Mouse (Mus musculus) limb, embryonic 15.5 days (tissue): ENCODE results near the gene Gtsf1. TPM values are rescaled to one million over a fixed set of nuclear protein-coding genes. Genes with fewer than 3 reads are reported as not detected.

Source experiments
- ATAC-seq: fragments of 200-750 bp; cut with Nextera tagmentation; 2 replicates; pipeline ENCODE4 v1.8.0; 2017; ENCODE audit warnings: low read depth, moderate TSS enrichment; ENCODE audit not compliant: insufficient number of reproducible peaks, low FRiP score, low TSS enrichment
- H3K27ac ChIP-seq: fragments of 300-500 bp; sonication (generic); 2 replicates; pipeline ENCODE4 v1.5.1; 2015; ENCODE audit warnings: moderate library complexity, mild to moderate bottlenecking, inconsistent platforms
- H3K27me3 ChIP-seq: fragments of 300-500 bp; sonication (generic); 2 replicates; pipeline ENCODE4 v1.6.1; 2015; ENCODE audit warnings: inconsistent platforms
- H3K36me3 ChIP-seq: fragments of 300-500 bp; sonication (generic); 2 replicates; pipeline ENCODE4 v1.6.1; 2015; ENCODE audit warnings: inconsistent platforms
- H3K4me1 ChIP-seq: fragments of 300-500 bp; sonication (generic); 2 replicates; pipeline ENCODE4 v1.6.1; 2015; ENCODE audit warnings: inconsistent platforms
- H3K4me2 ChIP-seq: fragments of 300-500 bp; sonication (generic); 2 replicates; pipeline ENCODE4 v1.6.1; 2015; ENCODE audit warnings: mild to moderate bottlenecking, inconsistent platforms
- H3K4me3 ChIP-seq: fragments of 300-500 bp; sonication (generic); 2 replicates; pipeline ENCODE4 v1.5.1; 2015; ENCODE audit warnings: mild to moderate bottlenecking, inconsistent platforms
- H3K9ac ChIP-seq: fragments of 300-500 bp; sonication (generic); 2 replicates; pipeline ENCODE4 v1.6.1; 2015; ENCODE audit warnings: inconsistent platforms
- H3K9me3 ChIP-seq: fragments of 300-500 bp; sonication (generic); 2 replicates; pipeline ENCODE4 v1.6.1; 2016; ENCODE audit warnings: inconsistent platforms
- WGBS: fragments of 180-500 bp; shearing (Covaris S2); methylation state at CpG from one replicate; pipeline ENCODE4 v1.1.7; 2015; 5-methylcytosine and 5-hydroxymethylcytosine counted together
- polyA plus RNA-seq: library from polyadenylated mRNA; unstranded; fragments of >200 nt; fragmentation: Nextera tagmentation; extraction: Ambion mirVana; gene quantifications from 2 replicates; pipeline ENCODE4 v1.2.1, GENCODE M21; 2015

Gene Gtsf1
- polyA plus RNA-seq, 1 experiment from 2014 or later, result not detected

- Histone ChIP-seq H3K9me3 (no peaks in the 10 kb centered on the region), H3K27ac (no peak overlapping the region), H3K27me3 (no peaks in the 10 kb centered on the region), H3K36me3 (no peaks in the 10 kb centered on the region), H3K4me2 (no peak overlapping the region), H3K4me1 (peaks cover 31% of the 10 kb centered on the region), H3K4me3 (no peak overlapping the region), H3K9ac (no peak overlapping the region)
- ATAC-seq, result no peak
Measured at GRCm38 (mm10) chr15:103372461-103372860, 57.8 kb downstream of the Gtsf1 start.

GRCm38 (mm10) chr15:103371741-103372140 is 58.5 kb downstream of the Gtsf1 start:
- Histone ChIP-seq H3K27me3 (no peaks in the 10 kb centered on the region), H3K4me1 (peaks cover 31% of the 10 kb centered on the region), H3K4me2 (no peak overlapping the region), H3K4me3 (no peak overlapping the region), H3K36me3 (no peaks in the 10 kb centered on the region), H3K9me3 (no peaks in the 10 kb centered on the region), H3K27ac (peak overlapping the region; percentile 69; the same call in 1 of the 2 replicates), H3K9ac (no peak overlapping the region)
- ATAC-seq, result no peak
- WGBS, result 88% methylated on average over 1 of the region's 1 CpGs

- no peak overlapping the region for H3K4me3 ChIP-seq
- H3K9ac ChIP-seq, result no peak overlapping the region
- no peaks in the 10 kb centered on the region for H3K27me3 ChIP-seq
- H3K4me2 ChIP-seq, result no peak overlapping the region
- ATAC-seq, result no peak
- H3K4me1 ChIP-seq, result peaks cover 27% of the 10 kb centered on the region
- H3K36me3 ChIP-seq, result no peaks in the 10 kb centered on the region
- H3K9me3 ChIP-seq, result no peaks in the 10 kb centered on the region
- H3K27ac ChIP-seq, result peak overlapping the region; percentile 69
- 10% methylated on average over 2 of the region's 2 CpGs for WGBS
Measured at GRCm38 (mm10) chr15:103371208-103371607, 59.1 kb downstream of the Gtsf1 start.

GRCm38 (mm10) chr15:103370462-103370861 is 59.8 kb downstream of the Gtsf1 start:
- no peak overlapping the region for H3K4me3 ChIP-seq
- H3K27me3 ChIP-seq, result no peaks in the 10 kb centered on the region
- no peaks in the 10 kb centered on the region for H3K9me3 ChIP-seq
- H3K27ac ChIP-seq, result 0 out of 2 replicates have a peak overlapping the region, but pooled peaks have one; percentile 69
- 33% methylated on average over 4 of the region's 4 CpGs for WGBS
- no peak for ATAC-seq
- H3K36me3 ChIP-seq, result no peaks in the 10 kb centered on the region
- H3K9ac ChIP-seq, result no peak overlapping the region
- H3K4me2 ChIP-seq, result no peak overlapping the region
- H3K4me1 ChIP-seq, result peaks cover 27% of the 10 kb centered on the region

GRCm38 (mm10) chr15:103369123-103369522 is 61.1 kb downstream of the Gtsf1 start:
- 62% methylated on average over 1 of the region's 1 CpGs for WGBS
- Histone ChIP-seq H3K4me3 (no peak overlapping the region), H3K4me2 (no peak overlapping the region), H3K36me3 (no peaks in the 10 kb centered on the region), H3K4me1 (peaks cover 40% of the 10 kb centered on the region), H3K9me3 (no peaks in the 10 kb centered on the region), H3K27me3 (no peaks in the 10 kb centered on the region), H3K27ac (no peak overlapping the region), H3K9ac (no peak overlapping the region)
- no peak for ATAC-seq

- Histone ChIP-seq H3K4me2 (no peak overlapping the region), H3K4me3 (no peak overlapping the region), H3K9me3 (no peaks in the 10 kb centered on the region), H3K9ac (no peak overlapping the region), H3K36me3 (no peaks in the 10 kb centered on the region), H3K4me1 (peaks cover 45% of the 10 kb centered on the region), H3K27me3 (no peaks in the 10 kb centered on the region), H3K27ac (no peak overlapping the region; the same call in 1 of the 2 replicates)
- 66% methylated on average over 4 of the region's 4 CpGs for WGBS
- ATAC-seq, result no peak
Measured at GRCm38 (mm10) chr15:103368179-103368940, 61.9 kb downstream of the Gtsf1 start.

- 1% methylated on average over 49 of the region's 51 CpGs for WGBS
- H3K4me2 ChIP-seq, result peak within 1 kb of the TSS; percentile 56
- H3K4me1 ChIP-seq, result peaks cover 41% of the 10 kb centered on the region
- H3K9me3 ChIP-seq, result no peaks in the 10 kb centered on the region
- peak within 1 kb of the TSS; percentile 95 for H3K27ac ChIP-seq
- H3K27me3 ChIP-seq, result no peaks in the 10 kb centered on the region
- peak within 1 kb of the TSS; percentile 96 for H3K4me3 ChIP-seq
- peak within 1 kb of the TSS; percentile 97 for H3K9ac ChIP-seq
- no peaks in the 10 kb centered on the region for H3K36me3 ChIP-seq
- ATAC-seq, result peak; percentile 72
Measured at GRCm38 (mm10) chr15:103366376-103367149, 63.7 kb downstream of the Gtsf1 start, which contains the start of gene Itga5. TSS of gene Itga5 (minus strand) at chr15:103366763.

GRCm38 (mm10) chr15:103365471-103366375 is 64.5 kb downstream of the Gtsf1 start:
- H3K36me3 ChIP-seq, result no peaks in the 10 kb centered on the region
- peak; percentile 25; the same call in 1 of the 2 replicates for ATAC-seq
- peak overlapping the region; percentile 95 for H3K27ac ChIP-seq
- WGBS, result under 1% methylated on average over 51 of the region's 51 CpGs
- H3K4me1 ChIP-seq, result peaks cover 34% of the 10 kb centered on the region
- peak overlapping the region; percentile 97 for H3K9ac ChIP-seq
- peak overlapping the region; percentile 96 for H3K4me3 ChIP-seq
- peak overlapping the region; percentile 56 for H3K4me2 ChIP-seq
- no peaks in the 10 kb centered on the region for H3K27me3 ChIP-seq
- H3K9me3 ChIP-seq, result no peaks in the 10 kb centered on the region

GRCm38 (mm10) chr15:103364761-103365160 is 65.5 kb downstream of the Gtsf1 start:
- H3K4me1 ChIP-seq, result peaks cover 41% of the 10 kb centered on the region
- 0 out of 2 replicates have a peak overlapping the region, but pooled peaks have one; percentile 95 for H3K27ac ChIP-seq
- H3K4me2 ChIP-seq, result peak overlapping the region; percentile 56
- WGBS, result 33% methylated on average over 4 of the region's 4 CpGs
- H3K36me3 ChIP-seq, result no peaks in the 10 kb centered on the region
- H3K27me3 ChIP-seq, result no peaks in the 10 kb centered on the region
- no peak for ATAC-seq
- peak overlapping the region; percentile 96 for H3K4me3 ChIP-seq
- H3K9me3 ChIP-seq, result no peaks in the 10 kb centered on the region
- H3K9ac ChIP-seq, result peak overlapping the region; percentile 97; the same call in 1 of the 2 replicates

GRCm38 (mm10) chr15:103363809-103364208 is 66.5 kb downstream of the Gtsf1 start:
- Histone ChIP-seq H3K9me3 (no peaks in the 10 kb centered on the region), H3K4me3 (no peak overlapping the region), H3K27me3 (no peaks in the 10 kb centered on the region), H3K36me3 (no peaks in the 10 kb centered on the region), H3K4me2 (no peak overlapping the region), H3K4me1 (peaks cover 50% of the 10 kb centered on the region), H3K9ac (no peak overlapping the region), H3K27ac (no peak overlapping the region)
- ATAC-seq, result no peak
- 80% methylated on average over 1 of the region's 1 CpGs for WGBS

- Histone ChIP-seq H3K9me3 (no peaks in the 10 kb centered on the region), H3K27ac (no peak overlapping the region), H3K4me3 (no peak overlapping the region), H3K36me3 (no peaks in the 10 kb centered on the region), H3K4me1 (peaks cover 53% of the 10 kb centered on the region), H3K4me2 (no peak overlapping the region), H3K27me3 (no peaks in the 10 kb centered on the region), H3K9ac (no peak overlapping the region)
- 86% methylated on average over 3 of the region's 3 CpGs for WGBS
- ATAC-seq, result no peak
Measured at GRCm38 (mm10) chr15:103362950-103363349, 67.3 kb downstream of the Gtsf1 start.
